Mouse (Mus musculus): Measurements from ENCODE around the gene Hnrnpul2.
A peak's percentile ranks its signal among the peaks of the same experiment; 100 is the strongest.
"Not testable (repeated sequence)": the region's sequence is repeated elsewhere in the genome, so short reads cannot be mapped to it uniquely, and the experiment has no call there.

Gene Hnrnpul2

GRCm38 (mm10) chr19:8853117-8853516, 33.3 kb downstream of the Hnrnpul2 start:
- no peak for DNase-seq

GRCm38 (mm10) chr19:8857689-8858088, 37.9 kb downstream of the Hnrnpul2 start:
- DNase-seq = peak; percentile 58

GRCm38 (mm10) chr19:8859018-8859417, 39.2 kb downstream of the Hnrnpul2 start:
- no peak for DNase-seq

GRCm38 (mm10) chr19:8864265-8864664, 44.5 kb downstream of the Hnrnpul2 start:
- DNase-seq = no peak

GRCm38 (mm10) chr19:8870381-8870780, 50.6 kb downstream of the Hnrnpul2 start:
- DNase-seq = not testable (repeated sequence)

GRCm38 (mm10) chr19:8870838-8871237, 51.0 kb downstream of the Hnrnpul2 start:
- no peak for DNase-seq

- peak; percentile 98 for DNase-seq
These were observed 51.7 kb downstream of the Hnrnpul2 start, which contains the start of gene Ubxn1 for GRCm38 (mm10) chr19:8871267-8872186. Ubxn1 (plus strand) TSS chr19:8871496.

- DNase-seq = peak; percentile 19
These were observed 52.5 kb downstream of the Hnrnpul2 start for GRCm38 (mm10) chr19:8872266-8872840.

- DNase-seq = no peak
These were observed 55.2 kb downstream of the Hnrnpul2 start for GRCm38 (mm10) chr19:8875031-8875430.

- peak; percentile 94 for DNase-seq
These were observed 60.7 kb downstream of the Hnrnpul2 start, which contains the start of gene Uqcc3 for GRCm38 (mm10) chr19:8880311-8881033. Uqcc3 (minus strand) TSS chr19:8880923.

- no peak for DNase-seq
These were observed 61.2 kb downstream of the Hnrnpul2 start for GRCm38 (mm10) chr19:8881034-8881392.

GRCm38 (mm10) chr19:8883616-8884015, 63.8 kb downstream of the Hnrnpul2 start, which contains the start of the genes Lbhd1 and Gm49403:
Lbhd1 (plus strand) TSS chr19:8883732.
Gm49403 (plus strand) TSS chr19:8883930.
- no peak for DNase-seq
